Mouse (Mus musculus) embryonic facial prominence, embryonic 15.5 days (tissue): Measurements from ENCODE around the gene Tm6sf1. TPM values are rescaled to one million over a fixed set of nuclear protein-coding genes. Genes with fewer than 3 reads are reported as not detected.

Experiments used
- polyA plus RNA-seq: library from polyadenylated mRNA; unstranded; fragments of >200 nt; fragmentation: Nextera tagmentation; extraction: Ambion mirVana; gene quantifications from 2 replicates; pipeline ENCODE4 v1.2.1, GENCODE M21; 2015

Gene Tm6sf1
- polyA plus RNA-seq, 1 experiment from 2014 or later, result 22.1 TPM

Other genes with a start within 250 kb of the Tm6sf1 start
- gene Homer2, start 151.5 kb upstream of the Tm6sf1 start, polyA plus RNA-seq, result 29.7 and 30.8 TPM in 2 replicates
- gene Ramac, start 96.1 kb upstream of the Tm6sf1 start, polyA plus RNA-seq, result 104 and 108 TPM in 2 replicates
- gene 3110040N11Rik, start 69.5 kb upstream of the Tm6sf1 start, polyA plus RNA-seq, result 57.7 and 59.7 TPM in 2 replicates
- 60.7 and 64.9 TPM in 2 replicates for gene Btbd1, start 29.6 kb upstream of the Tm6sf1 start, polyA plus RNA-seq
- not detected in 2 replicates for gene Gm10160, start 3.2 kb upstream of the Tm6sf1 start, polyA plus RNA-seq
- gene Hdgfl3, start 75.5 kb downstream of the Tm6sf1 start, polyA plus RNA-seq, result 14.7 and 15.0 TPM in 2 replicates
- 1.6 and 1.8 TPM in 2 replicates for gene Bnc1, start 133.3 kb downstream of the Tm6sf1 start, polyA plus RNA-seq